Mouse (Mus musculus) lung, adult 18-20 months (tissue): ENCODE results near the gene Scn3b.
A peak's percentile ranks its signal among the peaks of the same experiment; 100 is the strongest.

Experiments used
- DNase-seq, 2 experiments: peaks; one replicate each; pipeline ENCODE4 v3.0.0; 2022; ENCODE audit warnings: mixed read lengths in 2 of 2

The Scn3b gene

DNA sequence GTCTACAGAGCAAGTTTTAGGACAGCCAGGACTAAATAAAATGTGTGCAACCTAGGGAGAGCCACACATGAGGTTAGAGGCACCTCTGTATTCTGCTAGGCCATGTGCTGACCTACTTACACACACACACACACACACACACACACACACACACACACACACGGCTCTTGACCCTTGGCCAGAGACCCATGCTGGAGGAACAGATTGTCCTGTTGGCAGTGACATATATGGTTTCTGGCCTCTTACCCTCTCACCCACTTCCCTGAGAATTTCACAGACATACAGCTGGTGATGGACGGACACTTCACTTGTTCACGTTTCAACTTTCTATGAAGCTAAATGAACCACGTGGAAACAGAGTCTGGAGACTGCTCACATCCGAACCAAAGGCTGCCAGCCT, 49.8 kb downstream of the Scn3b start:
- DNase-seq = no peak

DNA sequence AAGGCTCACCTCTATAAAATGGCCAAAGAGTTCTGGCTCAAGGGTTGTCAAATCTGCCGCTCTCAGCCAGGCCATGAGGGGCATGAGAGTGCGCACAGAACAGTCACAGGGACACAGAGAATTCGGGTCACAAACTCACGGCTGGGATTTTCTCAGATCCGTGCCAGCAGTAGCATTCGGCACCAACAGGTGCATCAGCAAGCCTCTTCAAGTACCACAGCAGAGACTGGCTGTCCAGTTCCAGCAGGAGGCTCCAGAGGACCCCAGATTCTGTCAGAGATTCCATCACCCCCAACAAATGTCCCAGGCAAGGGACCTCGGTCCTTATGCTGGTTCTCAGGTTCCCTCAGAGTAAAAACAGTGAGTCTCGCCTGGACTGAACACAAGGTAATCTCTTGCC, 51.4 kb downstream of the Scn3b start:
- DNase-seq = no peak

DNA sequence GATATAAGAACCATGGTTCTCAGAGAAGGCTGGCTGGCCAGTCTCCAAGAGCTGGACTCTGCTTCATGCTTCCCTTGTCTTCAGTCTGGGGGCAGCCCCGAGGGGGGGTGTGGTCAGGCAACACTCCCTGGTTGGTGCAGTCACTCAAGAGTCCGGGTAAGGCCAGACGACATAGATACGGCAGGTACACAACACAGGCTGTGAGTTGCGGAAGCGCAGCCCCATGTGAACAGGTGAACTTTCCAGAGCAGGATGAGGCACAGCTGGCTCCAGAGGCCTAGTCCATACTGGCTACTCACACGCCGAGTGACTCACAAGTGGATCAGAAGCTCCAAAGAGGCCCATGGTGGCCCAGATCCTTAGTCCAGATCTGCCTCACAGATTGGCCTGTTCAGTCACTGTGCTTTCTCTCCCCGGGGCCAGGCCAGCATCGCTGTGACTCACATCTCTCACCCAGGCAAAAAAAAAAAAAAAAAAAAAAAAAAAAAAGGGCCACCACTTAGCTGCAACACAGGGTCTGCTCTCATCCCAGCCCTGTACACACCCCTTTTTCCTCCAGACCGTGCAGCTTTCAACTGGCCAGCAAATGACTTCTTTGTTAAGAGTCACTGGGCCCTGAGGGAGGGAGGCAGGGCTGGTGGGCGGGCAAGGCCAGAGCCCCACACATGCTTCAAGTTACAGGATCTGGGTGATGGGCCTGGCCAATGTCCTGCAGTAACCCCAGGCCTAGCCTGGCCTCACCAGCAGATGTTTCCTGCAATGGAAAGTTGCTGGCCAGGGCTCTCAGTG, 52.1 kb downstream of the Scn3b start:
- DNase-seq = peak; percentile 88 to 90

DNA sequence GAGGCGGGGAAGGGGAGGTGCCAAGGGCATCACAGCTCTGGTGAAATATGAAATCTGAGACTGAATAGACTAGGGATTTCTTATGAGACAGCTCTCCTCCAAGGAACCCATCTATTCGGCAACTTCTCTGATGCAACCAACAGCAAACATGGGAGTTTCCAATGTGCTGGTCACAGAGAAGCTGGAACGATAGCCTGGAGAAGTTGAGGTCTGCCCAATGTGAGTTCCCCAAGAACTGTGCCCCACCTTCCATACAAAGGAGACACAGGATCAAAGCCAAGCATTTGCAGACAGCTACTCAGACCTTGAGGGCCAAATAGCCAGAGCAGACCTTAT, 52.6 kb downstream of the Scn3b start:
- DNase-seq = no peak

DNA sequence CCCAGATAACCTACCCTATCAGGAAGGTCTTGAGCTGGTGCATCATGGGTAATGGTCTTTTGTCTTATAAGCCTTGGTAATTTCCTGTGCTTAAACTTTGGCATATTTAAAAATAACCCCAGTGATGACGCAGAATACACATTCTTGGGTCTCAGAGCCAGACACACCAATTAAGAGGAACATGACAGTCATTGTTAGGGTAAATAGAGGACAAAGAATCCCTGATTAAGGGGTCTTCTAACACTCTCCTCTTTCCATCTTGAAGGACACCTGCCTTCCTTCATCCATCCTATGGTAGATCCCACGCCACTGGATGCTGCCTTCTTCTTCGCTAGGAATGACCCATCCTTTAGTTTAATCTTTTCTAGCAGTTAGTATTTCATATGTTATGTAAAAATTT, 53.4 kb downstream of the Scn3b start:
- no peak for DNase-seq

DNA sequence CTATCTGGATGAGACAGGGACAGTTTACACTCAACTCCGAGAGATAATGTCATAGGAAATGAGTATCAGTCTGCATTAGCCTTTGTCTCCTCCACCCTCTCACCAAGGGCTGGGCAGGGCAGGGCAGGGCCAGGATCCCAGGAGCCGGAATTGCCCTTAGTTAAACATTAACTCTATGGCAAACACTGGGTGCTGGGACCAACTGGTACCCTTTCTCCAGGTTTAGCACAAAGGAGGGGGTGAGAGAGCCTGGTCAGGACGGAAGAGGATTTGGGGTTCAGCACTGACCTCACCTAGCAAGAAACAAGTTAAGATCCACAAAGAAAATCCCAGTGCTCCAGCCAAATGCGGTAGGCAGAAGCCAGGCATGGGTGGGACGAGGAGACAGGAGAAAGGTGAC, 54.2 kb downstream of the Scn3b start:
- DNase-seq = peak in 1 of 2 experiments; percentile 61

DNA sequence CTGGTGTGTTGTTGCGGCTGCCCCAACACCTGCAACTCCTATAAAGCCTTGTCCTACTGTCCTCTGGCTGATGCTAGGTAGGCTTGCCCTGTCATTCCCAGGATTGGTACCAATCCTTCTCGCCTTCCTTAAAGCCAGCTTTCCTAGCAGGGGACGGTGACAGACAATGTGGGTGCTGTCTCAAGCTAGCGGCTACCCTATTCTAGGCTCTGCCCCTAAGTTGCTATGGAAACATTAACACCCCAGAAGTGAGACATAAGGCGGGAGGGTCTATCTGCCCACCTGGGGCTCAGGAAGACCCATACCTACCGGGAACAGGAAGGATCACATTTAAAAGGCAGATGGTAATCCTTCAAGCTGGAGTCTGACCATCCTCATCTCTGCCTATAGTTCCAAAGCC, 54.8 kb downstream of the Scn3b start:
- no peak for DNase-seq

DNA sequence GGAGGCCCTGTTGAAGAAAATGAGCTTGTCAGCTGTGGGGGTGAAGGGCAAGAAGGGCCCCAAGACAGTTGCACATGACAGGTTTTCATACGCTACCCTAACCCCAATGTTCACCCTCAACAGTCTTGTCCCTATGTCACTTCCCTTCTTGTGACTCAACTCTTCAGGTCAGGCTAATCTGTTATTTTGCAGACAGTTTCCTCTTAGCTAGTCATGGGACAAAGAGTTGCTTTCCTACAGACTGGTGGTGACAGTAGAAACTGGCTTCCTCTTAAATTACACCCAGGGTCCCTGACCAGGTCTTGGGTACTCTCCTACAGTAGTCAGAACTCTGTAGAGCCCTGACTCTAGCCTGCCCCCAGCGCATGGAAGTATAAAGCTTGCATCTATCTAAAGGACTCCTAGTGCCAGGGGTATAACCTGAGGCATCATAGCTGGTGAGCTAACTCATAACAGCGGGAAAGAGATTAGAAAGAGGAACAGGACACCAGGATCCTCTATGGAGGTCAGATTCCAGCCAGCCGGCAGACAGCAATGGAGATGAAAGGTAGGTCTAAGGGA, 55.3 kb downstream of the Scn3b start:
- DNase-seq = no peak

DNA sequence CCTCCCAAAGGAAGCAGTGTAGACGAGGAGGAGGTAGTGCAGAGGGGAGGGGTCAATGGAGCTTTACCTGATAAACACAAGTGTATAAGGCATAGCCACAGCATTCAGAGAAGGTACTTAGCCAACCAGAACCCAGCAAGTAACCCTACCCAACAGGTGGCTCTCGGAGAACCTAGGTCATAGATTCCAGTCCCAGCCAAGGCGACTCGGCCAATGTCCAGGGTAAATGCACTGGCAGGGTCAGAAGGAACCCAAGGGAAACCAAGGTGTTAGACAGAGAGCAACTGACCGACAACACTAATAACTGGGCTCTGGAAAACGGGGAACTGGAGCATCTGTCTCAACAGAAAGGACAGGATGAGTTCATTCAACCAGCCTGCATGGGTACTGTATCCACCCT, 55.8 kb downstream of the Scn3b start:
- DNase-seq = no peak

DNA sequence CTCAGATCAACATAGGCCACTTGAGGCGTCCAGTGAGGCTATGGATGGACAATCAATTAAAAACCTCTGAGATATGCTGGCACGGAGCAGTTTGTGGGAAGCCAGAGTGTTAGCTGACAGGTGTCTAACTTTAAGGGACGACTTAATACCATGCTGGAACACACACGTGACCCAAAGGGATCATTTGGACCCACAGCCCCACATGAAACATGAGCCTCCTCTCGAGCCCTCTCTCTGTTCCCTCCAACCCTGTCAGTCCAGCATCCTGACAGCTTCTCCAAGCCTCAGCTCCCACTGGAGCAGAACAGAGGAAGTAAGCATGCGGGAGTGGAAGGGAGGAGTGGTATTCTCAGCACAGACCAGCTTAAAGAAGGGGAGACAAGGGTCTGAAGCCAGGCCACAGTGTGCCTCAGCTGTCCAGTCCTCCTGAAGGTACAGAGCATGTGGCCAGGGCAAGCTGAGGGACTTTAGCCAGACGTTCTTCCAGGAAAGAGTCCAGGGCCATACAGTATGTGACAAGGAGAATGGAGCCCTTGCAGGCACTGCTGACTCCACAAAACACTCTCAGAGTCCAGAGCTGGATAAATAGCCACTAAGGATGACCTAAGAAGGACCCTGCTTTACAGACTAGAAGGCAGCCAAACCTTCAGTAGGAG, 57.4 kb downstream of the Scn3b start:
- no peak for DNase-seq

DNA sequence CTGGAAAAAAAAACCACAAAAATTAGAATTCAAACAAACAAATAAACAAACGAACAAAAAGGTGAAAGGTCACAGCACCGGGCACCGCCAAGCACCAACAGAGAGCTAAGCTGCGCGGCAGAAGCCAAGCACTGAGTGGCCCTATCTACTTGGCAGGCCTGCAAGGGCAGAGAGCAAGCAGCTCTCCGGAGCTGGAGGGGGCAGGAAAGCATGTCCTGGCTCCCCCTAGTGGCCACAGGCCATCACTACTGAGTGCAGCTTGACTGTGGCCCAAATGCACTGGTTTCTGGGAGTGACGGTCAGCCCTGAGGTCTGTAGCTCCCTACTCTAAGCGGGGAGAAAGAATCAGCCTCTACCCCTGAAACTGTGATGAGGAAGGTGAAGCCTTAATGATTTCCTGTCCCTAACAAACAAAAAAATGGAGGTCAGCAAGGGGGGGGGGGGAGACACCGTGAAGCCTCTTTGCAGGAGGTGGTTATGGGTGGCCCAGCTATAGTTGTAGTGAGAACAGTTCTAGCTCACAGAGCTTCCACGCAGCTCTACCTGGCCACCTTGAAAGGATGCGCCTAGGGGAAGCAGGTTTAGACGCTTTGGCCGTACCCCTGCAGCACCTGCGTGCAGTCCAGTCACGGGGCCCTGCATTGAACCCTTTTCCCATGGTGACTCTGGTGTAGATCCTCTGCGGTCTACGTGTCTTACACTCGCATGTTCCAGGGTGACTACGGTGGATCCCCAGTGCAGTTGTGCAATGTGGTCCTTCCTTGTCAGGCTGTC, 61.8 kb downstream of the Scn3b start:
- peak; percentile 89 to 92 for DNase-seq

DNA sequence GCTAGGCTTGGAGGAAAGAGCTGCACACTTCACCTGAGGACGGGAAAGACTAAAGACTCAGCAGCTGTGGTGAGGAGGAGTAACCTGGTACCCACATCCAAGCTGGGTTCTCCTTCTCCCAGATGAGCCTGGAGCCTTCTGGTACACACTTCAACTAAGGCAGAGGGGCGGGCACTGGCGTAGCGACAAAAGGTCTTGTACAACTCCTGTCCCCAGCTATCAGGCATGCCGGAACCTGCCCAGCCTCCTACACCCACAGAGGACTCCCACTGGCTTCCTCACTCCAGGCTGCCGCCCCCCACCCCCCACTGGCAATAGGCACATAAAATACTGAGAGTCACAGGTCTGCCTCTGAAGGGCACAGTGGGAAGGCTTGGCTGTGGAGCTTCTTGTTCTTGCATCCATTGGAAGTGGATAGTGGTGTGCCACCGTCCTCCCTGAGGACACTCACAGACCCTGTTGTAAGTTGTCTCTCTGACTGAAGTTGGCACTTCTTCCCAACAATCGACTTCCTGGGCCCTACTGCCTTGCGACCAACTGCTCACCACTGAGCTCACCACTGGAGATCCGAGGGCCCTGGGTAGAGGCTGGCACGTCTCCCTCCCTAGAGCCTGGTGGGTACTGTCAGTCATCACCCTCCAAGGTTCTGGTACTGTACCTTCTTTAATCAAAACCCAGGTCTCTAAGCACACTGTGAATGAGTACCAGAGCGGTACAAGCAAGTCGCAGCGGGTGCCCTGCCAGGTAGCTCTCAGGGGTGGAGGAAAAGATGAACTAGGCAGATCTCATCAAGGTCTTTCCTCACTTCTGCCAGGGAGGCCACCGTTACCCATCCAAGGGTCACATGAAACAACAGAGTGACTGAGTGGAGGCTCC, 62.6 kb downstream of the Scn3b start:
- DNase-seq = peak in 1 of 2 experiments; percentile 53

DNA sequence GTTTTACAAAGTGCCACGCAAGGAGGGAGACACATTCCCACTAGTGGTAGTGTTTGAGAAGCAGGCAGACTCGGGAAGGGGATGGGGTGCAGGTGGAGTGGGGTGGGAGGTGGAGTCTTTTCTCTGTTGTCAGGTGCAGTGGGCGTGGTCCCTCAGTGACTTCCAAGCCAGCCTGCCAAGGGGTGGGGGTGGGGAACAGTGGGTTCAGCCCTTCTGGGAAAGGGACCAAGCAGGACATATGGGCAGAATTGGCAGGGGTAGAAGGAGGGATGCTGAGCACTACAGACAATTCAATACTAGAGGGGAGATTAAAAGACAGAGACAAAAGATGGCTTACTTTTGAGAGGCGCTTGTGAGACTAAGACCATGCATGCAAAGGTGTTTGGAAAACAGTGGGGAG, 63.3 kb downstream of the Scn3b start:
- DNase-seq = no peak

DNA sequence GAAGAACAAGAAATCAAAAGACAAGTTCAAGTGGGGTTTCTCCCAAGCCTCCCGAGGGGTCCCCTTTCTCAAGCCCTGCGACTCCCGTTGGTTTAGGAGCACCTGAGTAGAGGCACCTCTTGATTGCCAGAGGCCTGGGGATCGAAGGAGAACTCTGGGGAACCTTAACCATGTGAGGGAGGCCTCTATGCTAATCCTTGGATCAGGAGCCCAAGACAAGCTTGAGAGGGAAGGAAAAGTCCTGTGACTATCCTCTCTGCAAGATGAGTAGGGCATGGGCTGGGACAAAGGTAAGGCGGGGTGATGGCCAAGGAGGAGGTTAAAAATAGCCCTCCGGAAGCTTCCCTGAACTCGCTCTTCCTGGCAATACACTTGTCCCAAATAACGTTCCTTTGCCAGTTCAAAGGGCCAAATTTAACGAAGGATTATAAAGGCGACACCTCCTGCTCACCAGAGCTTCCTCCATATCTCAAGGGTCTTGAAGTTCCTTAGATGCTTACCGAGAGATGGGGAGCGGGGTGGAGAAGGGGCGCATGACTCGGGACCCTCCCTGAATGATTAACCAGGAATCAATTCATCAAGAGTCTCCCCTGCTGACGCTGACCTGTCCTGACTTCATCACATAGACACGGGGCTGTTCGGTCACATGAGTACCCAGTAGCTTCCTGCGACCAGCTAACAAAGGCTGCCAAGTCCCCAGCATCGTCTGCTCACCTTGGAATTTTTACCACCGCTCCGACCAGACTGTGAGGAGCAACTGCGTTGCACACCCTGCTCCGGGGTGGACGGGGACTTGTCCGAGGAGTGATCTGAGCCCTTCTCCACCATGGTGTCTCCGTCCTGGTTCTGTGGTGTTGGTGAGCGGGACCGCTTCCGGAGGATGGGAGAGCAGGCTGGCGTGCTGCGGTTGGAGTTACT, 64.0 kb downstream of the Scn3b start:
- no peak for DNase-seq

DNA sequence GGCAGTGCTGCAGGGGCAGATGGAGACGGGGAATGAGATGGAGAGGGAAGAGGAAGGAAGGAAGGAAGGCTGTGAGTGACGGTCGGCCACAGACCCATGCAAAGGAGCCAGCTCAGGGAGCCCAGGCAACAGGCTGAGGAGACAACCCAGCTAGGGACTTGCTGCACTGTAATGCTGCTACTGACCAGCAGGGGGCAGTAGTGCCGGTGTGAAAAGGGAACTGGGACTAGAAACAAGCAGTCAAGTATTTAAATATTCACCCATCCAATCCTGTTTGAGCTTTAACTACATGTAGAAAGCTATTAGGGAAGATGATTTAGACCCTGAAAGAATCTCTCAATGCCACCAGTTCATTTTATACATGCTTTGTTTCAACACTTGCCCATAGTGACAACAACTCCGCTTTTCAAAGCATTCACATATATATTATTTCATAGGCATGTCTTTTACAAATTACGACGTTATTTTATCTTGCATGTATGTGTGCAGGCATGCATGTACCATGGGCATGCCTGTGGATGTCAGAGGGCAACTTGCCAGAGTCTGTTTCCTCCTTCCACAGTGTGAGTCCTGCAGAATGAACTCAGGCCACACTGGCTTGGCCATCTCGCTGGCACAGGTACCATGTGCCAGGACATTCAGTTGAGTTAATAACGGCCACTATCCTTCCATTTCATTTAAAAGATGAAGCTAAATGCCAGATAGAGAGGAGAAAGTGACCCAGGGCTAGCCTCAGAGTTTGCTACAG, 64.8 kb downstream of the Scn3b start:
- peak; percentile 57 to 68 for DNase-seq

DNA sequence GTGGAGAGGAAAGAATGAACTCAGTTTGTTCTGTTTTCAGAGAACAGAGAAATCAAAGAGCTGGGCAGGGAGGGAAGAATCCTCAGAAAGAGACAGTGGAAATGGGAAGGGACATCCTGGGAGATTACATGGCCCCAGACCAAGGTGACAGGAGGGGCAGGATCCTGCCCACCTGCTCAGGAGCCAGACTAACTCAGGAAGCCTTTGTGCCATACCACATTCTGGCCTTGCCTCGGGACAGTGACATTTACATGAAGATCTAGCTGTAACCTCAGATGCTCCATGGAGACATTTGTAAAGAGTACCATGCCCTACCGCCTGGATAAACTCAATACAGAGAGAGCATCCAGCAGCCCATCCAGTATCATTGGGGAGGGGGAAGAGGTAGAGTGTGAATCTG, 65.6 kb downstream of the Scn3b start:
- no peak for DNase-seq

DNA sequence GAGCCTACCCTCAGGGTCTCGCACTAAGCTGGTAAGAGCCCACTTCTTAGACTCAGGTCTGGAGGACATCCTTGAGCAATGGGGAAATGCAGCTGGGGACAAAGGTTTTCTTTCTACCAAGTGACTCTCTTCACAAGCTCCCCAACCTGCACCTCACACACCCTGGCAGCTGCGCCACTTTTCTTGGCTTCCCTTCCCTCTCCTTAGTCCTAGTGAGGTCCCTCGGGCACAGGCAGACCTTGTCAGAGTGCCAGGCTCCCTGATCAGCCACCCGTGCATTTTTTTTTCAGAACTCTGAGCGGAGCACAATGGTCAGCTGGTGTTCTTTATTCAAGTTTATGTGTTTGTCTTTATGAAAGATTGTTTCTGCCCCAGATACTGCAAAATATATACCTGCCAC, 67.7 kb downstream of the Scn3b start:
- peak in 1 of 2 experiments; percentile 40 for DNase-seq

DNA sequence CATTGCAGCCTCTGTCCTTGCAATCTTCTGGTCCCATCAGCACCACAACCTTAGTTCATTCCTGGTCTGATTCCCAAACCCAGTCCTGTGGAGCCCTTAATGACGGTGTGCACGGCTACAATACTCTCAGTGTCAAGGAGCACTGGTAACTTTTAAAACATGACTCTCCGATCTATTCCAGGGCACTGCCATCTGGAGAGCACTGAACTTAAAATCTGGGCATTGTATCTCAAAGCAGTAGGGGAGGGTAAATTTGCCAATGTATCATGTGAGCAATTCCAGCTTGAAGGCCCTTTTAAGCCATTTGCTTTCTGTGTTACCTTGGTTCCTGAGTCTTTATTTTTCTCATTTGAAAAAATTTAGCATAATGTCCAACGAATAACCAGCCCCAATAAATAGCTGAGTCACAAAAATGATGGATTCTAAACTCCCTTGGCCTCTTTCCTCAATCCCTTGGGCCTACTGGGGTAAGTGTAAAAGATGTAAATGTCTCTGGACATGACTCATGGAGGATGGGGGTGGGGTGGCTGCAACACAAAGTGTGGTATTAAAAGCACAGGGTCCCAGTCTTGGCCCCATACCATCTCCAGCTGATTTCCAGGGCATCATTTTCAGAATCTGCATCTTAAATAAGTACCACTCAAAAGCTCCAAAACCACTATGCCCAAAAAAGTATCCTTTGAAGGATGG, 68.3 kb downstream of the Scn3b start:
- no peak for DNase-seq

DNA sequence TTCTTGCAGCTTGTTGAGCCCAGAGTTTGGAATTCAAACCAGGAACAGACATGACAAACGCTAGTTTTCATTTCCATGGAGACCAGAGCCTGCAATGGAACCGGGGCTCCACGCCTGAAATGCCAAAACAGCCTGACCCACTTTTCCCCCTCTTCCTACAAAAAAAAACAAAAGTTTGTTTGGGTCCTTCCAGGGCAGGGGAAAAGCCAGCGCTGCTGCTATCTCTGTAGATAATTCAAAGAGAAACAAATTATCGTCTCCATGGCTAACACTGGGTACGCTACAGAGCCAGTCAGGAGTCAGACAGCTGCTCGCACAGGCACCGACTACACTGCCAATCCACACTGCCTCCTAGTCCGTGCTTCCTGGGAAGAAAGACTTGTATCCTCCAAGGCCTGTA, 70.6 kb downstream of the Scn3b start:
- no peak for DNase-seq
